Mouse (Mus musculus) G1E (cell line): ENCODE measurements around the gene Jak1. TPM values are rescaled to one million over a fixed set of nuclear protein-coding genes. Genes with fewer than 3 reads are reported as not detected.

Source experiments
- ATAC-seq: 2 replicates; pipeline ENCODE4 v1.8.0; 2016; ENCODE audit warnings: mild to moderate bottlenecking; ENCODE audit not compliant: insufficient number of reproducible peaks, poor library complexity, low FRiP score, severe bottlenecking; ENCODE audit errors: extremely low read depth
- DNase-seq: peaks from one replicate; pipeline ENCODE4 v3.0.0; 2012; ENCODE audit warnings: low spot score
- H3K27me3 ChIP-seq: 2 replicates; pipeline ENCODE4 v1.6.1; 2012; ENCODE audit warnings: mild to moderate bottlenecking, low read length, inconsistent platforms; ENCODE audit not compliant: insufficient read depth
- H3K36me3 ChIP-seq: replicated peaks from 2 replicates; pipeline ENCODE3; 2012; ENCODE audit warnings: mild to moderate bottlenecking, inconsistent platforms
- H3K4me1 ChIP-seq: 2 replicates; pipeline ENCODE4 v1.6.1; 2012; ENCODE audit warnings: low read depth, low read length, inconsistent platforms, mixed read lengths; ENCODE audit not compliant: insufficient read depth
- H3K4me3 ChIP-seq: 2 replicates; pipeline ENCODE4 v1.5.1; 2012; ENCODE audit warnings: low read depth, mild to moderate bottlenecking, inconsistent platforms, low read length, moderate library complexity, mixed read lengths
- H3K9me3 ChIP-seq: replicated peaks from 2 replicates; pipeline ENCODE4 v1.6.1; 2012; ENCODE audit warnings: inconsistent platforms
- CTCF ChIP-seq: IDR thresholded peaks from 2 replicates; pipeline ENCODE4 v1.5.1; 2012; ENCODE audit warnings: low read depth, low read length, inconsistent platforms, mixed read lengths
- GATA1 ChIP-seq: IDR thresholded peaks from 2 replicates; pipeline ENCODE4 v1.6.1; 2012; ENCODE audit warnings: borderline replicate concordance, low read length, inconsistent platforms, mixed read lengths
- GATA2 ChIP-seq: IDR thresholded peaks from 2 replicates; pipeline ENCODE4 v1.6.1; 2012; ENCODE audit warnings: low read depth, low read length, inconsistent platforms, borderline replicate concordance
- POLR2AphosphoS5 ChIP-seq: IDR thresholded peaks from 2 replicates; pipeline ENCODE4 v1.6.1; 2012; ENCODE audit warnings: low read depth, low read length, inconsistent platforms; ENCODE audit not compliant: insufficient replicate concordance
- TAL1 ChIP-seq: conservative IDR thresholded peaks from 2 replicates; pipeline ENCODE4 v1.6.1; 2012; ENCODE audit warnings: low read depth, low read length, inconsistent platforms, mixed read lengths
- polyA plus RNA-seq: library from polyadenylated mRNA; stranded (reverse); fragments of >175 nt; gene quantifications from 2 replicates; pipeline ENCODE4 v1.2.3, GENCODE M21; 2012
- total RNA-seq, 2 experiments: library from RNA; stranded (forward) in 1 of 2; stranded (reverse) in 1 of 2; fragments of 200-1000 nt in 1 of 2; fragments of >200 nt in 1 of 2; fragmentation: Nextera tagmentation in 1 of 2; gene quantifications; 2 replicates each; pipeline ENCODE4 v1.2.3; 2014 to 2017

Jak1 gene
- total and polyA plus RNA-seq, 3 experiments = 89.5 to 253 (median 129) TPM

GRCm38 (mm10) chr4:101263968-101264740 lies 928 bp downstream of the Jak1 start:
- H3K36me3 ChIP-seq = peaks cover 19% of the 10 kb centered on the region
- ATAC-seq = no peak
- no peaks in the 10 kb centered on the region for H3K27me3 ChIP-seq
- TF ChIP-seq GATA1 = no peak
- no peak for TF ChIP-seq CTCF
- no peak for TF ChIP-seq GATA2
- H3K4me3 ChIP-seq = peak overlapping the region; percentile 98
- peaks cover 44% of the 10 kb centered on the region for H3K4me1 ChIP-seq
- DNase-seq = peak; percentile 23
- no peaks in the 10 kb centered on the region for H3K9me3 ChIP-seq

DNA sequence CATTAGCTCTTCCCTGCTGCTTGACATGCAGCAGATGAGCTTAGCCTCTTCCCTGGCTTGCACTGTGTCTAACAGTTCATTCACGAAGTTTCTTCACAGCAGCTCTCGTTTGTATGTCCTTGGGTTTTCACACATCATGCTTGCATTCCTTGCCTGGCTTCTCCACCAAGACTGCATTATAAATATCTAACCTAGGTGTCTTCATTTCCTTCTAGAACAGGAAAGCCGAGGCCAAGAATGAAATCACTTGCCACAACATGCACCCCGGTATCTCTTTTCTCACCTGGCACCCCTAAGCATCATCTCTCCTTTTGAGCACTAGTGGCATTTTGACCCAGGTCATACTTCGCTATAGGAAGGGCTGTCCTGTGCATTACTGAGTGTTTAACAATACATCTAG lies 3.5 kb downstream of the Jak1 start:
- ATAC-seq (no peak), DNase-seq (no peak)
- Histone ChIP-seq H3K9me3 (no peaks in the 10 kb centered on the region), H3K4me1 (peaks cover 52% of the 10 kb centered on the region), H3K36me3 (peaks cover 31% of the 10 kb centered on the region), H3K4me3 (no peak overlapping the region), H3K27me3 (no peaks in the 10 kb centered on the region)
- no peak for TF ChIP-seq CTCF
- no peak for TF ChIP-seq POLR2AphosphoS5
- no peak for TF ChIP-seq TAL1
- no peak for TF ChIP-seq GATA2
- no peak for TF ChIP-seq GATA1

DNA sequence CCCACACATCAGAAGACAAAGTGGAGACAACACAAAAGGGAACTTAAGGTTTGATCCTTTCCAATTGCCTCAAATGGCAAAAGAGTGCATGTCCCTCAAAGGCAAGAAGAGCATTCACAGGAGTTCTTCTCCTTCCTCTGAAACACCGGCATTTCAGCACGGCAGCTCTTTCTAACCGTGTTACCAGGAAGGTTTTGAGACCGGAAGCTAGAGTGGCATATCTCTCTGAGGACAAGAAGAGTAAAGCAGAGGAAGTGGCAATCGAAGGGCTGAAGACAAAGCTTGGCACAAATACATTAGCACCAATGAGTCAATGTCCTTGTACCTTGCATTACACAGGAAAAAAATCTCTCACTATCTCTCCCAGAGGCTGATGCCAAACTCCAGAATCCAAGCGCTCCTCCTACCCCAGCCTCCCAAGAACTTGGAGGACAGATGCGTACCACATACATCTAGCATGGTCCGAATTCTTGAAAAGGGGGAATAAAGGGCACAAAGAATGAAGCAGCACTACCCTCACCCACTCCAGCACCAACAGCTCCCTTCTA lies 4.3 kb downstream of the Jak1 start:
- DNase-seq = no peak
- TF ChIP-seq GATA2 (no peak), TAL1 (no peak), GATA1 (no peak), CTCF (no peak), POLR2AphosphoS5 (no peak)
- Histone ChIP-seq H3K4me3 (no peak overlapping the region), H3K9me3 (no peaks in the 10 kb centered on the region), H3K36me3 (peaks cover 33% of the 10 kb centered on the region), H3K4me1 (peaks cover 51% of the 10 kb centered on the region), H3K27me3 (no peaks in the 10 kb centered on the region)
- no peak for ATAC-seq

DNA sequence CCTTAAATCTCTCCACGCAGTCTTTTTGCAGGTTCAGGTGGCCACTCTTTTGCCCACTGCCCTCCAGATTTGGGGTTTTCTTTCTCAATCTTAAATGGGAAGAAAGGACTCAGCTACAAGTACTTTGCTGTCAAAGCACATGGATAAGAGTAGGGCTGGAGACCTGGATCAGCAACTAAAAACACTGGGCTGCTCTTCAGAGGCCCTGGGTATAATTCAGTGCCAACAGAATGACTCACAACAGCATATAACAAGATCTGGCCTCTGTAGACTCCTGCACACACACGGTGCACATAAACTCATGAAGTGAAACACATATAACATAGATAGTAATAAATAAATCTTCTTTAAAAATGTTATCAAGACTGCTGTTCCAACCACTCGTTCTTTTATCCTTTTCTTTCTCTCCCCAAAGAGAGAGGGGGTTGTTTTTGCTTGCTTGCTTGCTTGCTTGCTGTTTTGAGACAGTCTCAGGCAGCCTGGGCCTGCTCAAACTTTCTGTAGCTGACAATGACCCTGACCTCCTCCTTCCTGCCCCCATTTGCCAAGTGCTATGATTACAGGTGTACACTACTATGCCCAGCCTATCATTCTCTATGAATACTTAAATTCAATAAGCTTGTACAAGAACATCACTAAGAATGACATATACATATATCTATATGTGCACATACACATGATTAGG lies 8.4 kb downstream of the Jak1 start:
- Histone ChIP-seq H3K4me3 (no peak overlapping the region), H3K4me1 (peaks cover 63% of the 10 kb centered on the region), H3K9me3 (no peaks in the 10 kb centered on the region), H3K27me3 (no peaks in the 10 kb centered on the region), H3K36me3 (peaks cover 56% of the 10 kb centered on the region)
- DNase-seq (no peak), ATAC-seq (no peak)
- TF ChIP-seq GATA1 (no peak), TAL1 (no peak), GATA2 (no peak), CTCF (no peak), POLR2AphosphoS5 (no peak)

DNA sequence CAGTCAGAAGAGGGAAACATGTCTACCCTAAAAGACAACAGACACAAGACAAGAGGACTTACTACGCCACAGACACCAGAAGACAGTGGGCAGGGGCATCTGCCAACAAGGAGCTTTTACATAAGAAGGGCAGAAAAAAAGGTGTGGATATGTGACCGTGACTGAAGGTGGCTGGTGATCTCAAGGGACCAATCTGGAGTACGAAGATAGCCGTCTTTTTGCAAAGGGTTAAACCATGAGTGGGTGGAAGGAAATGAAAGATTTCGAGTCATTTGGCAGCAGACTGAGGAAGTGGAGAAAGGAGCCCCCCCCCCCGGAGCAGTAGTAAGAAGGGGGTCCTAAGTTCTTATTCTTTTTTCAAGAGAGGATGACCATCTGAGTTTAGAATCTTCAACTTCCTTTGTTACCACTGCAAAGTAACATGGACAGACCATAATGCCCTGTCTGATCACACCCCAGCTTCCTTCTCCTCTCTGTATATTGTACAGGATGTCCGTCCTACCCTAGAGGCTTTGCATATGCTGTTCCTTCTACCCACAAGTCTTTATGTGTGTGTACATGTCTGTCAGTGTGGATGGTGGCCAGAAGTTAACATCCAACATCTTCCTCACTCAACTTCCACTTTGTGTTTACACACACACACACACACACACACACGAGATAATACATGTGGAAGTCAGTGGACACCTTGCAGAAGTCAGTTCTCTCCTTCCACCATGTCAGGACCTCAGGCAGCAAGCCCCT lies 10.3 kb downstream of the Jak1 start:
- TF ChIP-seq POLR2AphosphoS5 (no peak), CTCF (no peak), TAL1 (no peak), GATA2 (no peak), GATA1 (no peak)
- no peak for DNase-seq
- Histone ChIP-seq H3K36me3 (peaks cover 45% of the 10 kb centered on the region), H3K4me3 (no peak overlapping the region), H3K27me3 (no peaks in the 10 kb centered on the region), H3K4me1 (peaks cover 61% of the 10 kb centered on the region), H3K9me3 (no peaks in the 10 kb centered on the region)
- ATAC-seq = no peak

DNA sequence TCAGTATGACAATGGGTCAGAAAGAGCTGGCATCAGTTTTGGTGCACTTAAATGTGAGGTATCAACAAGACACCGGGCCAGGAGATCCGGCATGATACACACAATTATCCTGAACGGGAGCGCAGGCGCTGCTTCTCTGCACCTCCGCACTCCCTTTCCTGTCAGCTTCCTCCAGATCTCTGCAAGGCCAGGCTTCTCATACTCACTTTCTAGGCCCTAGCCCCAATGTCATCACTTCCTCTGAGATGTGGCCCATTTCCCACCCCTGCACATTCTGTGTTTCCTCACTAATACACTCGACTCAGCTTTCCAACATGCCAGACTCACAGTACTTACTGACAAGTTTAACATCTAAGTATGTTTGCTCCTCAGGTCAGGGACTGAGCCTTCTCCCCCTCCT lies 11.1 kb downstream of the Jak1 start:
- Histone ChIP-seq H3K27me3 (no peaks in the 10 kb centered on the region), H3K4me1 (peaks cover 63% of the 10 kb centered on the region), H3K9me3 (no peaks in the 10 kb centered on the region), H3K36me3 (peaks cover 40% of the 10 kb centered on the region), H3K4me3 (no peak overlapping the region)
- DNase-seq (no peak), ATAC-seq (no peak)
- no peak for TF ChIP-seq GATA2
- TF ChIP-seq TAL1 = no peak
- TF ChIP-seq CTCF = no peak
- no peak for TF ChIP-seq POLR2AphosphoS5
- TF ChIP-seq GATA1 = no peak
